ENCODE assay signal across 9 mouse cellular contexts in the genomic region with DNA sequence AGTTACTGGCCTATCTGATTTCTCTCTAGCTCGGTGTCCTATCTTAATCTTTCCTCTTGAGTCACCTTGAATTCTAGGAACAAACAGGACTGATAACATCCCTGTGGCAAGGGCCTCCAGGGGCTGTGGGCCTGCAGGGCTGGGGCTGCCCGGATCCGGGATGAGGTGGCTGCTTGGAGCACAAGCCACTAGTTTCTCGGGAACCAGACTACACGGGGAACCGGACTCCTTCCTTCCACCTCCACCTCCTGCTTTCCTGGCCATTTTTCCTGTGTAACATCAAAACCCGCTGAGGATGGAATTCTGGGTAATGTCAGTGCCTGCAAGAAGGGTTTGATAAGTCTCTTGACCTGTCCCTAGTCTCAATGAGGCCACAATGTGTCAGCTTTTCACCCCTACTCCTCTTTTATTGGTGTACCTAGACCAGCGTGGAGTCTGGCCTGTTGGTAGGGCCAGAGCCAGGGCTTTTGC. TPM values are rescaled to one million over a fixed set of nuclear protein-coding genes. Genes with fewer than 3 reads are reported as not detected.
A peak's percentile ranks its signal among the peaks of the same experiment; 100 is the strongest.
DNase-seq lines count a peak whose midpoint lies in the region; ATAC-seq and TF ChIP-seq lines count a peak whose summit lies in the region.
"Had no signal": no experiment of that assay in that cellular context is flagged by ENCODE, and none has a peak within 500 bp of the region (broad histone marks: within the 10 kb centered on the region; RNA-seq: fewer than 3 reads in every experiment).

No protein-coding gene starts in this region.

- no peak for TF ChIP-seq POLR2A in spleen, adult 2 months (IDR thresholded peaks at IDR 0.05; ENCODE audit: low read depth, low read length)

- peaks cover 23% of the 10 kb centered on the region for H3K4me1 ChIP-seq in spleen, adult 2 months (ENCODE audit: control insufficient read depth, insufficient read depth, insufficient read length)
- peaks cover 28% of the 10 kb centered on the region for H3K4me1 ChIP-seq in kidney, embryonic 14.5 days (ENCODE audit: control insufficient read depth, insufficient read depth, low read length)
- H3K4me1 ChIP-seq in midbrain, embryonic 16.5 days (ENCODE audit: control insufficient read depth, insufficient read depth, low read length), result peaks cover 41% of the 10 kb centered on the region

- no peaks in the 10 kb centered on the region for H3K27me3 ChIP-seq in spleen, adult 2 months (ENCODE audit: control insufficient read depth, insufficient read depth, low read length)
- no peaks in the 10 kb centered on the region for H3K27me3 ChIP-seq in kidney, embryonic 14.5 days (ENCODE audit: control insufficient read depth, insufficient read depth, low read length)
- no peaks in the 10 kb centered on the region for H3K27me3 ChIP-seq in midbrain, embryonic 16.5 days (ENCODE audit: control insufficient read depth, insufficient read depth, low read depth, low read length)

- no peaks in the 10 kb centered on the region; the same call in 1 of the 2 replicates for H3K36me3 ChIP-seq in spleen, adult 2 months (ENCODE audit: control insufficient read depth, insufficient read depth, low read length)
- no peaks in the 10 kb centered on the region for H3K36me3 ChIP-seq in kidney, embryonic 14.5 days (ENCODE audit: control insufficient read depth, insufficient read depth, low read length)
- H3K36me3 ChIP-seq in midbrain, embryonic 16.5 days (ENCODE audit: control insufficient read depth, insufficient read depth, low read length), result no peaks in the 10 kb centered on the region

- DNase-seq in adrenal gland, adult (ENCODE audit: inconsistent age in 2 of 2, low spot score in 1 of 2), result peak; percentile 61 to 86
- DNase-seq in adrenal gland, adult 8-10 months, result no peak
- DNase-seq in spleen, adult 2 months (ENCODE audit: low read depth in 1 of 2, low spot score in 2 of 2), result no peak
- no peak for DNase-seq in spleen, postnatal 4 days (ENCODE audit: low spot score in 2 of 2)
- no peak for DNase-seq in embryo, embryonic 10 days (ENCODE audit: low spot score)
- no peak for DNase-seq in layer of hippocampus, adult 9-11 months

- no peak for ATAC-seq in kidney, embryonic 14.5 days (ENCODE audit: low FRiP score, low TSS enrichment)
- ATAC-seq in midbrain, embryonic 16.5 days, result no peak

- peak overlapping the region; percentile 53; the same call in 1 of the 2 replicates for H3K27ac ChIP-seq in spleen, adult 2 months (ENCODE audit: insufficient read depth, low read length)
- peak overlapping the region; percentile 100 for H3K27ac ChIP-seq in kidney, embryonic 14.5 days (ENCODE audit: low read depth, low read length)
- H3K27ac ChIP-seq in midbrain, embryonic 16.5 days (ENCODE audit: low read length), result peak overlapping the region; percentile 56

- peak overlapping the region; percentile 100 for H3K9ac ChIP-seq in kidney, embryonic 14.5 days (ENCODE audit: low read depth, low read length)
- H3K9ac ChIP-seq in midbrain, embryonic 16.5 days (ENCODE audit: low read depth, low read length), result no peak overlapping the region

- WGBS in spleen, adult 2 months, result 86% methylated on average over 8 of the region's 8 CpGs
- 69% methylated on average over 8 of the region's 8 CpGs for WGBS in kidney, embryonic 14.5 days
- 79% methylated on average over 8 of the region's 8 CpGs for WGBS in midbrain, embryonic 16.5 days

- TF ChIP-seq CTCF in spleen, adult 2 months (IDR thresholded peaks at IDR 0.05; ENCODE audit: extremely low read depth, insufficient read depth, insufficient read length, insufficient replicate concordance), result no peak

- no peak overlapping the region for H3K4me3 ChIP-seq in spleen, adult 2 months (ENCODE audit: extremely low read depth, insufficient read depth, insufficient read length)
- H3K4me3 ChIP-seq in kidney, embryonic 14.5 days (ENCODE audit: low read length), result peak overlapping the region; percentile 99; the same call in 1 of the 2 replicates
- H3K4me3 ChIP-seq in midbrain, embryonic 16.5 days (ENCODE audit: low read depth, low read length), result no peak overlapping the region

- no peaks in the 10 kb centered on the region for H3K9me3 ChIP-seq in kidney, embryonic 14.5 days (ENCODE audit: control insufficient read depth, low read length)
- no peaks in the 10 kb centered on the region for H3K9me3 ChIP-seq in midbrain, embryonic 16.5 days (replicated peaks; ENCODE audit: control insufficient read depth, low read length, poor library complexity, severe bottlenecking)

- H3K4me2 ChIP-seq in kidney, embryonic 14.5 days (replicated peaks; ENCODE audit: low read depth, low read length), result peak overlapping the region; percentile 47
- H3K4me2 ChIP-seq in midbrain, embryonic 16.5 days (ENCODE audit: low read length), result peak overlapping the region; percentile 73

RNA-seq across cellular contexts. Expression of a gene that starts 3.6 kb away (rescaled TPM):
- total RNA-seq in adrenal gland, adult 8-10 months (2022), result 10 to 100 TPM; 22.1 to 32.4 (median 26.6) TPM
- polyA plus RNA-seq in spleen, adult 2 months (2012; rRNA removed), result 14.4 and 14.5 TPM in 2 replicates
- polyA plus RNA-seq in kidney, embryonic 14.5 days (2014; fragmentation: Nextera tagmentation; extraction: Ambion mirVana), result 2.6 and 5.2 TPM in 2 replicates
- 9.5 and 10.9 TPM in 2 replicates for polyA plus RNA-seq in midbrain, embryonic 16.5 days (2015; fragmentation: Nextera tagmentation; extraction: Ambion mirVana)

RNA-seq across cellular contexts. Expression of a gene that starts 35.8 kb away (rescaled TPM):
- 10 to 100 TPM; 22.8 to 28.3 (median 26.7) TPM for total RNA-seq in adrenal gland, adult 8-10 months (2022)
- polyA plus RNA-seq in spleen, adult 2 months (2012; rRNA removed), result 17.2 and 21.3 TPM in 2 replicates
- polyA plus RNA-seq in kidney, embryonic 14.5 days (2014; fragmentation: Nextera tagmentation; extraction: Ambion mirVana), result 71.0 and 82.1 TPM in 2 replicates
- 49.5 and 52.6 TPM in 2 replicates for polyA plus RNA-seq in midbrain, embryonic 16.5 days (2015; fragmentation: Nextera tagmentation; extraction: Ambion mirVana)

RNA-seq across cellular contexts. Expression of a gene that starts 55.6 kb away (rescaled TPM):
- not detected for total RNA-seq in adrenal gland, adult 8-10 months (2022)
- polyA plus RNA-seq in spleen, adult 2 months (2012; rRNA removed), result not detected in 2 replicates
- 0.18 and 0.26 TPM in 2 replicates for polyA plus RNA-seq in kidney, embryonic 14.5 days (2014; fragmentation: Nextera tagmentation; extraction: Ambion mirVana)
- polyA plus RNA-seq in midbrain, embryonic 16.5 days (2015; fragmentation: Nextera tagmentation; extraction: Ambion mirVana), result not detected in 2 replicates
- polyA plus RNA-seq: cortical plate, adult 2 months had no signal

Comparison
In these comparisons a context has a peak if more than half of its experiments do, and no peak if none do; other contexts are left out.
1. DNase-seq: peak in adrenal gland, adult (2 of 2); none in adrenal gland, adult 8-10 months (single experiment), spleen, adult 2 months (0 of 2), spleen, postnatal 4 days (0 of 2), embryo, embryonic 10 days (single experiment) and layer of hippocampus, adult 9-11 months (single experiment).
2. Peak in every context shown above with its lines, with median percentiles within 50 percentile points of each other: H3K27ac ChIP-seq.